Mouse (Mus musculus): ENCODE measurements around the gene Rbm45. TPM values are rescaled to one million over a fixed set of nuclear protein-coding genes. Genes with fewer than 3 reads are reported as not detected.

Gene Rbm45
- polyA plus RNA-seq, 1 experiment: 23.1 TPM

- Histone ChIP-seq H3K27me3 (ENCODE audit: control insufficient read depth, insufficient read depth, low read length) (no peaks in the 10 kb centered on the region), H3K4me1 (ENCODE audit: control insufficient read depth, insufficient read depth, low read length) (peaks cover 9% of the 10 kb centered on the region), H3K4me3 (replicated peaks; ENCODE audit: insufficient read depth, low read depth, low read length) (peak overlapping the region; percentile 57), H3K27ac (ENCODE audit: insufficient read depth, low read length) (peak overlapping the region; percentile 80)
- no peak for TF ChIP-seq CTCF (IDR thresholded peaks at IDR 0.05; ENCODE audit: borderline replicate concordance, insufficient read depth, low read depth, low read length)
- TF ChIP-seq POLR2A (IDR thresholded peaks at IDR 0.05; ENCODE audit: borderline replicate concordance, insufficient read depth, low read length): no peak
- WGBS: 11% methylated on average over 15 of the region's 15 CpGs
- DNase-seq: no peak
These were observed 35.9 kb downstream of the Rbm45 start for GRCm38 (mm10) chr2:76405596-76406150.

GRCm38 (mm10) chr2:76406151-76406936 lies 36.6 kb downstream of the Rbm45 start, which contains the start of gene Osbpl6:
Osbpl6 (plus strand) TSS chr2:76406508.
- no peaks in the 10 kb centered on the region for H3K27me3 ChIP-seq (ENCODE audit: control insufficient read depth, insufficient read depth, low read length)
- peak; percentile 82 to 84 for DNase-seq
- peak within 1 kb of the TSS; percentile 86 for H3K27ac ChIP-seq (ENCODE audit: insufficient read depth, low read length)
- WGBS: under 1% methylated on average over 85 of the region's 89 CpGs
- TF ChIP-seq POLR2A (IDR thresholded peaks at IDR 0.05; ENCODE audit: borderline replicate concordance, insufficient read depth, low read length) (peak; percentile 60; the same call in 1 of the 2 replicates), CTCF (IDR thresholded peaks at IDR 0.05; ENCODE audit: borderline replicate concordance, insufficient read depth, low read depth, low read length) (no peak)
- peak within 1 kb of the TSS; percentile 57 for H3K4me3 ChIP-seq (replicated peaks; ENCODE audit: insufficient read depth, low read depth, low read length)
- peaks cover 9% of the 10 kb centered on the region for H3K4me1 ChIP-seq (ENCODE audit: control insufficient read depth, insufficient read depth, low read length)

GRCm38 (mm10) chr2:76406937-76407441 lies 37.2 kb downstream of the Rbm45 start:
- no peak for TF ChIP-seq CTCF (IDR thresholded peaks at IDR 0.05; ENCODE audit: borderline replicate concordance, insufficient read depth, low read depth, low read length)
- TF ChIP-seq POLR2A (IDR thresholded peaks at IDR 0.05; ENCODE audit: borderline replicate concordance, insufficient read depth, low read length): peak; percentile 60; the same call in 1 of the 2 replicates
- no peaks in the 10 kb centered on the region for H3K27me3 ChIP-seq (ENCODE audit: control insufficient read depth, insufficient read depth, low read length)
- peak overlapping the region; percentile 86 for H3K27ac ChIP-seq (ENCODE audit: insufficient read depth, low read length)
- DNase-seq: peak; percentile 85 to 90
- under 1% methylated on average over 49 of the region's 49 CpGs for WGBS
- H3K4me3 ChIP-seq (replicated peaks; ENCODE audit: insufficient read depth, low read depth, low read length): peak overlapping the region; percentile 57
- peaks cover 9% of the 10 kb centered on the region for H3K4me1 ChIP-seq (ENCODE audit: control insufficient read depth, insufficient read depth, low read length)

- TF ChIP-seq CTCF (IDR thresholded peaks at IDR 0.05; ENCODE audit: borderline replicate concordance, insufficient read depth, low read depth, low read length) (no peak), POLR2A (IDR thresholded peaks at IDR 0.05; ENCODE audit: borderline replicate concordance, insufficient read depth, low read length) (no peak)
- 11% methylated on average over 1 of the region's 1 CpGs for WGBS
- Histone ChIP-seq H3K4me3 (replicated peaks; ENCODE audit: insufficient read depth, low read depth, low read length) (no peak overlapping the region), H3K27me3 (ENCODE audit: control insufficient read depth, insufficient read depth, low read length) (no peaks in the 10 kb centered on the region), H3K27ac (ENCODE audit: insufficient read depth, low read length) (no peak overlapping the region), H3K4me1 (ENCODE audit: control insufficient read depth, insufficient read depth, low read length) (peaks cover 9% of the 10 kb centered on the region)
- DNase-seq: peak in 1 of 2 experiments; percentile 51
These were observed 39.7 kb downstream of the Rbm45 start for GRCm38 (mm10) chr2:76409526-76409925.

- Histone ChIP-seq H3K4me1 (ENCODE audit: control insufficient read depth, insufficient read depth, low read length) (peaks cover 9% of the 10 kb centered on the region), H3K4me3 (replicated peaks; ENCODE audit: insufficient read depth, low read depth, low read length) (no peak overlapping the region), H3K27ac (ENCODE audit: insufficient read depth, low read length) (no peak overlapping the region), H3K27me3 (ENCODE audit: control insufficient read depth, insufficient read depth, low read length) (no peaks in the 10 kb centered on the region)
- peak; percentile 54 to 69 for DNase-seq
- TF ChIP-seq CTCF (IDR thresholded peaks at IDR 0.05; ENCODE audit: borderline replicate concordance, insufficient read depth, low read depth, low read length): no peak
- TF ChIP-seq POLR2A (IDR thresholded peaks at IDR 0.05; ENCODE audit: borderline replicate concordance, insufficient read depth, low read length): no peak
- WGBS: 18% methylated on average over 2 of the region's 2 CpGs
These were observed 40.2 kb downstream of the Rbm45 start for GRCm38 (mm10) chr2:76409986-76410385.

- Histone ChIP-seq H3K4me3 (replicated peaks; ENCODE audit: insufficient read depth, low read depth, low read length) (no peak overlapping the region), H3K27me3 (ENCODE audit: control insufficient read depth, insufficient read depth, low read length) (no peaks in the 10 kb centered on the region), H3K4me1 (ENCODE audit: control insufficient read depth, insufficient read depth, low read length) (peaks cover 9% of the 10 kb centered on the region; the same call in 1 of the 2 replicates), H3K27ac (ENCODE audit: insufficient read depth, low read length) (no peak overlapping the region)
- TF ChIP-seq POLR2A (IDR thresholded peaks at IDR 0.05; ENCODE audit: borderline replicate concordance, insufficient read depth, low read length): no peak
- no peak for TF ChIP-seq CTCF (IDR thresholded peaks at IDR 0.05; ENCODE audit: borderline replicate concordance, insufficient read depth, low read depth, low read length)
- WGBS: 61% methylated on average over 2 of the region's 2 CpGs
- no peak for DNase-seq
These were observed 43.1 kb downstream of the Rbm45 start for GRCm38 (mm10) chr2:76412924-76413323.

- no peak overlapping the region for H3K27ac ChIP-seq (ENCODE audit: insufficient read depth, low read length)
- H3K27me3 ChIP-seq (ENCODE audit: control insufficient read depth, insufficient read depth, low read length): no peaks in the 10 kb centered on the region
- 92% methylated on average over 14 of the region's 14 CpGs for WGBS
- no peak for DNase-seq
- TF ChIP-seq CTCF (IDR thresholded peaks at IDR 0.05; ENCODE audit: borderline replicate concordance, insufficient read depth, low read depth, low read length) (no peak), POLR2A (IDR thresholded peaks at IDR 0.05; ENCODE audit: borderline replicate concordance, insufficient read depth, low read length) (no peak)
- H3K4me3 ChIP-seq (replicated peaks; ENCODE audit: insufficient read depth, low read depth, low read length): no peak overlapping the region
- no peaks in the 10 kb centered on the region; the same call in 1 of the 2 replicates for H3K4me1 ChIP-seq (ENCODE audit: control insufficient read depth, insufficient read depth, low read length)
These were observed 47.8 kb downstream of the Rbm45 start for GRCm38 (mm10) chr2:76417446-76418141.
